Mouse (Mus musculus) G1E (cell line): Measurements from ENCODE around the gene Trim11.

Experiments
- CTCF ChIP-seq: IDR thresholded peaks from 2 replicates; pipeline ENCODE4 v1.5.1; 2012; ENCODE audit warnings: low read depth, low read length, inconsistent platforms, mixed read lengths
- GATA1 ChIP-seq: IDR thresholded peaks from 2 replicates; pipeline ENCODE4 v1.6.1; 2012; ENCODE audit warnings: borderline replicate concordance, low read length, inconsistent platforms, mixed read lengths
- POLR2AphosphoS5 ChIP-seq: IDR thresholded peaks from 2 replicates; pipeline ENCODE4 v1.6.1; 2012; ENCODE audit warnings: low read depth, low read length, inconsistent platforms; ENCODE audit not compliant: insufficient replicate concordance
- TAL1 ChIP-seq: conservative IDR thresholded peaks from 2 replicates; pipeline ENCODE4 v1.6.1; 2012; ENCODE audit warnings: low read depth, low read length, inconsistent platforms, mixed read lengths

- no peak for TF ChIP-seq CTCF
- no peak for TF ChIP-seq TAL1
- TF ChIP-seq GATA1, result no peak
- no peak for TF ChIP-seq POLR2AphosphoS5
Measured at GRCm38 (mm10) chr11:58979183-58979582, 1.3 kb downstream of the Trim11 start.
